ENCODE assay signal across 18 mouse cellular contexts in the genomic region with DNA sequence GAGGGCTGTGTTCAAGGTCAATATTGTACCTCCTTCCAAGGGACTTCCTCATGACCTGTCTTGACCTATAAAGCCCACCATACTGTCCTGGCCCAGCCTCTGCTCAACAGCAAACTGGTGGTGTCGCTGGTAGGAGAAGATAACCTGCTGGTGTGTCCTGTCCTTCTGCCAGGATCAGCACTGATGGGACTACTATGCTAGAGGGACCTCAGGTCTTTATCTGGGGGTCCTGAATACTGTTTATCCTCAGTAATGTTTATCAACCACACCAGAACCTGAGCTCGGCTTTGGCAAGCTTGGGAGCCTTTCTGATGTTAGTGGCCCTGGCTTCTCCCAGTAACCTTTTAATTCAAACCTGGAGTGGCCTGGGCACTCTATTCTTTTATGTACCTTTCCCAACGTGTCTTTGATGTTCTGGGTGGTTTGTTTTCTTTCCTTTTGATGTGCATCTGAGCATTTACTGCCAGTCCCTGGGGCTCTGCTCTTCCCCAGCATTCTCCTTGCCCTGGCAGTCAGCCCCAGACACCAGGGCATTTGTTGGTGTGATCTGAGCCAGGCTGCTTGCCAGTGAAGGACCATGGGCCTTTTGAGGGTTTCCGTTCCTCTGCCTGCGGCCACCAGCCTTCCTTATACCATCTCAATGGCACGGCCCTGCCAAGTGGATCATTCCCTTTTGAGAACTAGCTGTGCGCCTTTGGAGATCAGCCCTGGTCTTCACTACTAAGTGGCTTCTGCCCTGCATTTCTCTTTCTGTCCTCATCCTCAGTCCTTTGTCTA. TPM values are rescaled to one million over a fixed set of nuclear protein-coding genes. Genes with fewer than 3 reads are reported as not detected.
DNase-seq lines count a peak whose midpoint lies in the region; ATAC-seq and TF ChIP-seq lines count a peak whose summit lies in the region.
"Had no signal": no experiment of that assay in that cellular context is flagged by ENCODE, and none has a peak within 500 bp of the region (broad histone marks: within the 10 kb centered on the region; RNA-seq: fewer than 3 reads in every experiment).

No protein-coding gene starts in this region.

- no peak for ATAC-seq in midbrain, embryonic 11.5 days (ENCODE audit: low FRiP score)
- ATAC-seq in midbrain, embryonic 15.5 days (replicated peaks): no peak
- peak; percentile 63; the same call in 1 of the 2 replicates for ATAC-seq in common myeloid progenitor, adult 5-6 weeks (replicated peaks; ENCODE audit: low read depth, poor library complexity, severe bottlenecking)
- no peak for ATAC-seq in forebrain, embryonic 16.5 days
- no peak for ATAC-seq in heart, embryonic 11.5 days (replicated peaks; ENCODE audit: insufficient number of reproducible peaks, low FRiP score, low TSS enrichment)
- ATAC-seq: forebrain, embryonic 15.5 days; intestine, embryonic 16.5 days; liver, postnatal 0 days; Patski had no signal

- no peak overlapping the region for H3K27ac ChIP-seq in midbrain, embryonic 11.5 days (ENCODE audit: low read depth, low read length)
- no peak overlapping the region for H3K27ac ChIP-seq in midbrain, embryonic 15.5 days
- no peak overlapping the region for H3K27ac ChIP-seq in cerebellum, adult 2 months (ENCODE audit: insufficient read depth, low read length)
- H3K27ac ChIP-seq in forebrain, embryonic 16.5 days (ENCODE audit: low read length): no peak overlapping the region
- no peak overlapping the region for H3K27ac ChIP-seq in heart, embryonic 11.5 days (ENCODE audit: low read depth, low read length)
- H3K27ac ChIP-seq: embryonic facial prominence, embryonic 15.5 days; forebrain, embryonic 15.5 days; layer of hippocampus, adult 2 months; limb, embryonic 12.5 days; stomach, embryonic 15.5 days had no signal

- no peak overlapping the region for H3K4me2 ChIP-seq in midbrain, embryonic 11.5 days
- no peak overlapping the region for H3K4me2 ChIP-seq in midbrain, embryonic 15.5 days
- no peak overlapping the region for H3K4me2 ChIP-seq in forebrain, embryonic 16.5 days (ENCODE audit: low read length)
- H3K4me2 ChIP-seq in heart, embryonic 11.5 days: no peak overlapping the region
- H3K4me2 ChIP-seq: embryonic facial prominence, embryonic 15.5 days; forebrain, embryonic 15.5 days; limb, embryonic 12.5 days; stomach, embryonic 15.5 days had no signal

- no peak overlapping the region for H3K9ac ChIP-seq in midbrain, embryonic 11.5 days (ENCODE audit: low read length)
- no peak overlapping the region for H3K9ac ChIP-seq in midbrain, embryonic 15.5 days
- no peak overlapping the region for H3K9ac ChIP-seq in forebrain, embryonic 16.5 days (replicated peaks; ENCODE audit: low read depth, low read length)
- H3K9ac ChIP-seq in heart, embryonic 11.5 days (ENCODE audit: low read depth, low read length): no peak overlapping the region
- H3K9ac ChIP-seq: embryonic facial prominence, embryonic 15.5 days; forebrain, embryonic 15.5 days; limb, embryonic 12.5 days; liver, postnatal 0 days; stomach, embryonic 15.5 days had no signal

- DNase-seq in midbrain, embryonic 11.5 days (ENCODE audit: low spot score, missing footprints): peak; percentile 77
- peak; percentile 46 to 71 for DNase-seq in cerebellum, adult 2 months
- DNase-seq in right cerebral cortex, postnatal 14 days: peak; percentile 19
- DNase-seq: adrenal gland, postnatal 14 days; heart, postnatal 36 days; liver, postnatal 0 days had no signal

- TF ChIP-seq CTCF in cerebellum, adult 2 months (IDR thresholded peaks at IDR 0.05; ENCODE audit: borderline replicate concordance, insufficient read depth, low read depth, low read length): no peak

- no peaks in the 10 kb centered on the region for H3K27me3 ChIP-seq in midbrain, embryonic 11.5 days (ENCODE audit: control insufficient read depth, insufficient read depth, low read length)
- no peaks in the 10 kb centered on the region for H3K27me3 ChIP-seq in midbrain, embryonic 15.5 days (replicated peaks)
- no peaks in the 10 kb centered on the region for H3K27me3 ChIP-seq in cerebellum, adult 2 months (ENCODE audit: control insufficient read depth, insufficient read depth, low read length)
- no peaks in the 10 kb centered on the region for H3K27me3 ChIP-seq in forebrain, embryonic 16.5 days (replicated peaks; ENCODE audit: control insufficient read depth, insufficient read depth, low read length)
- no peaks in the 10 kb centered on the region for H3K27me3 ChIP-seq in heart, embryonic 11.5 days (ENCODE audit: control insufficient read depth, insufficient read depth, low read length)
- H3K27me3 ChIP-seq: CH12.LX; embryonic facial prominence, embryonic 15.5 days; forebrain, embryonic 15.5 days; limb, embryonic 12.5 days; Patski; stomach, embryonic 15.5 days had no signal

- TF ChIP-seq POLR2A in cerebellum, adult 2 months (IDR thresholded peaks at IDR 0.05; ENCODE audit: borderline replicate concordance, insufficient read depth, low read length): no peak

- no peaks in the 10 kb centered on the region for H3K4me1 ChIP-seq in midbrain, embryonic 11.5 days (ENCODE audit: control insufficient read depth, insufficient read depth, low read length)
- no peaks in the 10 kb centered on the region for H3K4me1 ChIP-seq in midbrain, embryonic 15.5 days
- no peaks in the 10 kb centered on the region for H3K4me1 ChIP-seq in cerebellum, adult 2 months (ENCODE audit: control insufficient read depth, insufficient read depth, low read length)
- no peaks in the 10 kb centered on the region for H3K4me1 ChIP-seq in forebrain, embryonic 16.5 days (replicated peaks; ENCODE audit: control insufficient read depth, insufficient read depth, low read length)
- no peaks in the 10 kb centered on the region for H3K4me1 ChIP-seq in heart, embryonic 11.5 days (ENCODE audit: control insufficient read depth, insufficient read depth, low read length)
- H3K4me1 ChIP-seq: embryonic facial prominence, embryonic 15.5 days; forebrain, embryonic 15.5 days; limb, embryonic 12.5 days; stomach, embryonic 15.5 days had no signal

- WGBS in midbrain, embryonic 11.5 days: 85% methylated on average over 7 of the region's 7 CpGs
- WGBS in midbrain, embryonic 15.5 days: 77% methylated on average over 7 of the region's 7 CpGs
- 29% methylated on average over 7 of the region's 7 CpGs for WGBS in cerebellum, adult 2 months
- WGBS in forebrain, embryonic 16.5 days: 73% methylated on average over 7 of the region's 7 CpGs
- WGBS in heart, embryonic 11.5 days (ENCODE audit: insufficient replicate concordance): 74% methylated on average over 7 of the region's 7 CpGs

- no peak overlapping the region for H3K4me3 ChIP-seq in midbrain, embryonic 11.5 days (ENCODE audit: low read depth, low read length)
- no peak overlapping the region for H3K4me3 ChIP-seq in midbrain, embryonic 15.5 days
- H3K4me3 ChIP-seq in cerebellum, adult 2 months (replicated peaks; ENCODE audit: insufficient read depth, low read depth, low read length): no peak overlapping the region
- no peak overlapping the region for H3K4me3 ChIP-seq in forebrain, embryonic 16.5 days (replicated peaks; ENCODE audit: low read length)
- no peak overlapping the region for H3K4me3 ChIP-seq in heart, embryonic 11.5 days (ENCODE audit: low read depth, low read length)
- H3K4me3 ChIP-seq: embryonic facial prominence, embryonic 15.5 days; forebrain, embryonic 15.5 days; layer of hippocampus, adult 2 months; limb, embryonic 12.5 days; stomach, embryonic 15.5 days had no signal

- no peaks in the 10 kb centered on the region for H3K9me3 ChIP-seq in midbrain, embryonic 11.5 days (ENCODE audit: control insufficient read depth, low read length)
- H3K9me3 ChIP-seq in midbrain, embryonic 15.5 days: no peaks in the 10 kb centered on the region
- H3K9me3 ChIP-seq in forebrain, embryonic 16.5 days (ENCODE audit: control insufficient read depth, low read length): no peaks in the 10 kb centered on the region
- H3K9me3 ChIP-seq in heart, embryonic 11.5 days (replicated peaks; ENCODE audit: control insufficient read depth, low read length): no peaks in the 10 kb centered on the region
- H3K9me3 ChIP-seq: embryonic facial prominence, embryonic 15.5 days; forebrain, embryonic 15.5 days; limb, embryonic 12.5 days; stomach, embryonic 15.5 days had no signal

- H3K36me3 ChIP-seq in midbrain, embryonic 11.5 days (ENCODE audit: control insufficient read depth, insufficient read depth, low read length): no peaks in the 10 kb centered on the region
- H3K36me3 ChIP-seq in midbrain, embryonic 15.5 days (replicated peaks): no peaks in the 10 kb centered on the region
- no peaks in the 10 kb centered on the region for H3K36me3 ChIP-seq in forebrain, embryonic 16.5 days (ENCODE audit: control insufficient read depth, insufficient read depth)
- no peaks in the 10 kb centered on the region for H3K36me3 ChIP-seq in heart, embryonic 11.5 days (ENCODE audit: control insufficient read depth, insufficient read depth, low read length)
- H3K36me3 ChIP-seq: embryonic facial prominence, embryonic 15.5 days; forebrain, embryonic 15.5 days; limb, embryonic 12.5 days; stomach, embryonic 15.5 days had no signal

RNA-seq across cellular contexts. Expression of gene Gas7, which starts 46.4 kb away (rescaled TPM):
- polyA plus RNA-seq in midbrain, embryonic 11.5 days (2014; fragmentation: Nextera tagmentation; extraction: Ambion mirVana): 2.3 and 2.8 TPM in 2 replicates
- 36.1 and 37.6 TPM in 2 replicates for polyA plus RNA-seq in midbrain, embryonic 15.5 days (2015; fragmentation: Nextera tagmentation; extraction: Ambion mirVana)
- polyA plus RNA-seq in cerebellum, adult 2 months (2012; rRNA removed): 182 and 239 TPM in 2 replicates
- 0.92 and 3.2 TPM in 2 replicates for total RNA-seq in common myeloid progenitor, adult 5-6 weeks (2017)
- polyA plus RNA-seq in forebrain, embryonic 16.5 days (2015; fragmentation: Nextera tagmentation; extraction: Ambion mirVana): 75.1 TPM in 2 replicates
- 5.3 and 5.4 TPM in 2 replicates for polyA plus RNA-seq in heart, embryonic 11.5 days (2014; fragmentation: Nextera tagmentation; extraction: Ambion mirVana)

Comparison
In these comparisons a context has a peak if more than half of its experiments do, and no peak if none do; other contexts are left out.
1. DNase-seq: peak in every context shown above with its lines; median percentile 77 in midbrain, embryonic 11.5 days; 58 in cerebellum, adult 2 months; 19 in right cerebral cortex, postnatal 14 days.